Mouse (Mus musculus) heart, embryonic 12.5 days (tissue): ENCODE data around the gene Plekhg2. TPM values are rescaled to one million over a fixed set of nuclear protein-coding genes. Genes with fewer than 3 reads are reported as not detected.

Experiments used
- ATAC-seq: fragments of 200-750 bp; cut with Nextera tagmentation; 2 replicates; pipeline ENCODE4 v1.8.0; 2017; ENCODE audit warnings: moderate TSS enrichment, moderate library complexity; ENCODE audit not compliant: insufficient number of reproducible peaks, low FRiP score
- H3K27ac ChIP-seq: fragments of 300-500 bp; sonication (generic); 2 replicates; pipeline ENCODE4 v1.5.1; 2016; ENCODE audit warnings: mild to moderate bottlenecking, moderate library complexity; ENCODE audit not compliant: poor library complexity, severe bottlenecking
- H3K27me3 ChIP-seq: fragments of 300-500 bp; sonication (generic); replicated peaks from 2 replicates; pipeline ENCODE4 v1.6.1; 2016; ENCODE audit warnings: mild to moderate bottlenecking, moderate library complexity
- H3K36me3 ChIP-seq: fragments of 300-500 bp; sonication (generic); 2 replicates; pipeline ENCODE4 v1.6.1; 2016; ENCODE audit warnings: mild to moderate bottlenecking, moderate library complexity
- H3K4me1 ChIP-seq: fragments of 300-500 bp; sonication (generic); replicated peaks from 2 replicates; pipeline ENCODE4 v1.6.1; 2016; ENCODE audit warnings: mild to moderate bottlenecking
- H3K4me2 ChIP-seq: fragments of 300-500 bp; sonication (generic); 2 replicates; pipeline ENCODE4 v1.6.1; 2016; ENCODE audit warnings: mild to moderate bottlenecking, moderate library complexity
- H3K4me3 ChIP-seq: fragments of 300-500 bp; sonication (generic); 2 replicates; pipeline ENCODE4 v1.5.1; 2016; ENCODE audit warnings: mild to moderate bottlenecking
- H3K9ac ChIP-seq: fragments of 300-500 bp; sonication (generic); 2 replicates; pipeline ENCODE4 v1.6.1; 2016; ENCODE audit warnings: mild to moderate bottlenecking, moderate library complexity
- H3K9me3 ChIP-seq: fragments of 300-500 bp; sonication (generic); replicated peaks from 2 replicates; pipeline ENCODE4 v1.6.1; 2016; ENCODE audit warnings: mild to moderate bottlenecking, moderate library complexity
- WGBS: fragments of 180-500 bp; shearing (Covaris S2); methylation state at CpG from one replicate; pipeline ENCODE4 v1.1.7; 2016; 5-methylcytosine and 5-hydroxymethylcytosine counted together
- polyA plus RNA-seq: library from polyadenylated mRNA; unstranded; fragments of >200 nt; fragmentation: Nextera tagmentation; extraction: Ambion mirVana; gene quantifications from 2 replicates; pipeline ENCODE4 v1.2.1, GENCODE M21; 2016

Gene Plekhg2
- polyA plus RNA-seq: 58.0 and 65.3 TPM in 2 replicates

DNA sequence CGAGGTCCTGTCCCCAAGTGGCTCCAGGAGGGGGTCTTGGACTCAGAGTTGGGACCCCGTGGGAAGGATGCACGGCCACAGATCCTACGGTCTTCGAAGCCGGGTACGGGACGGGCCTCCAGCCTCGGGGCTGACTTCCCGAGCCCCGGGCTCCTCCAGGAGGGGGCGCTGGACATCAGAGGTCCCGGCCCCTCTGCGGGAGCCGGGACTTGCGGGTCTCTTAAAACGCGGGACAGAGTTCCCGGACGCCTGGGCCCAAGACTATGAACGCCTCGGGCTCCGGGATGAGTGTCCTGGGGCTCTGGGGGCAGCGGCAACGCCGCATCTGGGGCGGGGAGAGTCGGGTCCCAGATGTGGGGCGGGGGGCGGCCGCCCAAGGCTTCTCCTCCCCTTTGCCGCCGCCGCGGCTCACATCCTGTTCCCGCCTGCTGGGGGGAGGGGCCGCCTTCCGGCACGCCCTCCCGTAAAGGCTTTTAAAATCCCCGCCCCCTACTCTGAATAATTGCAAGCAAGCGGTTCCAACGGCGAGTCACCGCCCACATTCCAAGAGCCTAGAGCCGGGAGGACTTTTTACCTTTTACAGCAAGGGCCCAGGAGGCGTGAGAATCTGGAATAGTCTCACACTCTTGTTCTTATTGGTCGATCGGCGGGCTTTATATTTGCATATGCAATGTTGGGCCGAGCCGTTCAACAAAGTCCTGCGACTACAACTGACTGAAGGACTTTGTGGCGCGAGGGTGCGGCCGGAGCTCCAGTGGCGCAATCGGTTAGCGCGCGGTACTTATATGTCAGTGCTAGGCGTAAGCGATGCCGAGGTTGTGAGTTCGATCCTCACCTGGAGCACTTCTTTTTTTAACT, at the start of gene Plekhg2:
Gene Plekhg2 (minus strand): TSS at position 349 of the 858 bp plus-strand sequence.
- peaks cover 32% of the 10 kb centered on the region for H3K36me3 ChIP-seq
- WGBS: under 1% methylated on average over 62 of the region's 66 CpGs
- peak within 1 kb of the TSS; percentile 81 for H3K4me3 ChIP-seq
- H3K4me1 ChIP-seq: peaks cover 50% of the 10 kb centered on the region
- peak within 1 kb of the TSS; percentile 97 for H3K9ac ChIP-seq
- H3K27ac ChIP-seq: peak within 1 kb of the TSS; percentile 91
- H3K27me3 ChIP-seq: no peaks in the 10 kb centered on the region
- no peaks in the 10 kb centered on the region for H3K9me3 ChIP-seq
- H3K4me2 ChIP-seq: peak within 1 kb of the TSS; percentile 93
- peak; percentile 86 for ATAC-seq

DNA sequence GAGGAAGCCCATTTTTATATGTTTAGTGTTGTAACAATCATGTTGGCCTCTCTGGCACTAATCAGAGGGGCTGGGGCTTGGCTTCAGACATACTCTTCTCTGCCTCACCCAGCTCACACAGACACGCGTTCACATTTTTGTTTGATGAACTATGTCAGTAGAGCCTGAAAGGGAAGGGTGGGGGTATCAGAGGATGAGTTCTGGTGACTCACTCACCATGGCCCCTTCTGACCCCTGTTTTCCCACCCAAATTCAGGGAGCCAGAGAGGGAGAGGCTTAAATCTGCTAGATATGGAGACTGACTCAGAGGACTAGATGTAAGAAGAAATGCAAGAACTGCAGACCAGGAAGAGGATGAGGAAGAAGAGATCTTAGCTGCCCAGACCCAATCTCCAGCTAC, 47.0 kb upstream of the Plekhg2 start:
- ATAC-seq: no peak
- Histone ChIP-seq H3K27me3 (no peaks in the 10 kb centered on the region), H3K4me2 (no peak overlapping the region), H3K9ac (no peak overlapping the region), H3K4me1 (peaks cover 16% of the 10 kb centered on the region), H3K9me3 (no peaks in the 10 kb centered on the region), H3K36me3 (peaks cover 80% of the 10 kb centered on the region), H3K4me3 (no peak overlapping the region), H3K27ac (no peak overlapping the region)
- 98% methylated on average over 2 of the region's 2 CpGs for whole genome bisulfite sequencing

DNA sequence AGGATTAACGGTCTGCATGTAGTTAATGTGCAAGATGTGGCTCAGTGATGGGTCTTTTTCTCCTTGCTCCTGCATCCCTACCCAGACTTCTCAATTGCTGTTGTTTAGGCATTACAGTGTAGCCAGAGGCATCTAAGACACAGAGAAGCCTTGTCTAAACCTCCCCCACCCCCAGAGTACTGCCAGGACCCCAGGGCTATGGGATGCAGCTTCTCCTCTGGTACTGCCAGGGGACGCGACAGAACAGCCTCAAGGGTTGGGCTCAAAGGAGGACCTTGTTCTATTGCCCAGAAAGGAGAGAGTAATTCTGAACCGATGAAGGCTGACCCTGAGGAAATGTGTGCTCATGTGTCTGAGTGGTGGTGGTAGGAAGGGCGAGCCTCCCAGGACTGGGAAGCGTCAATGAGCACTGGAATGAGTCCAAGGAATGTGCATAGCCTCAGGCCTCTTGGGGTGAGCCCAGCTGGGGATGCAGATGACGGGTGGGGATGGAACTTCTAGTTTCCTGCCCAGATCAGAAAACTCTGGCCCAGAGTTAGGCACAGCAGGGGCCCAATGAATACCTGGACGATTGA, 45.8 kb upstream of the Plekhg2 start:
- peaks cover 86% of the 10 kb centered on the region for H3K36me3 ChIP-seq
- WGBS: 65% methylated on average over 8 of the region's 8 CpGs
- H3K4me3 ChIP-seq: no peak overlapping the region
- peak; percentile 68 for ATAC-seq
- H3K9ac ChIP-seq: no peak overlapping the region
- H3K4me1 ChIP-seq: peaks cover 13% of the 10 kb centered on the region
- no peaks in the 10 kb centered on the region for H3K9me3 ChIP-seq
- H3K27ac ChIP-seq: no peak overlapping the region
- H3K4me2 ChIP-seq: no peak overlapping the region
- no peaks in the 10 kb centered on the region for H3K27me3 ChIP-seq

DNA sequence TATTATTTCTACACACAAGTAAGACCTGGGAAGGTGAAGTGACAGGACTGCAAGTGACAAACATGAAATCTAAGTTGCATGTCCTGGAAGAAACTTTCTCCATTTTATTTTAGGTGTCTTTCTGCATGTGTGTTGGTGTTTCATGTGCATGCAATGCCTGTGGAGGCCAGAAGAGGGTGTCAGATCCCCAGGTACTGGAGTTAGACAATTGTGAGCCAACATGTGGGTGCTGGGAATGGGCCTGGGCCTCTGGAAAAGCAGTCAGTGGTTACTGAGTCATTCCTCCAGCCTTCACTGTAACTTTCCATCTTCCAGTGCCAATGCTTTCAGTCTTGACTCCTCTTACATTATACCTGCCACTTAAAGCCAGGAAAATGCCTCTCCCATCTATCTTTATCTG, 45.0 kb upstream of the Plekhg2 start:
- H3K4me1 ChIP-seq: peaks cover 13% of the 10 kb centered on the region
- no peak overlapping the region for H3K4me3 ChIP-seq
- H3K4me2 ChIP-seq: no peak overlapping the region
- ATAC-seq: no peak
- H3K27me3 ChIP-seq: no peaks in the 10 kb centered on the region
- no peak overlapping the region for H3K9ac ChIP-seq
- no peak overlapping the region for H3K27ac ChIP-seq
- H3K36me3 ChIP-seq: peaks cover 86% of the 10 kb centered on the region
- H3K9me3 ChIP-seq: no peaks in the 10 kb centered on the region

DNA sequence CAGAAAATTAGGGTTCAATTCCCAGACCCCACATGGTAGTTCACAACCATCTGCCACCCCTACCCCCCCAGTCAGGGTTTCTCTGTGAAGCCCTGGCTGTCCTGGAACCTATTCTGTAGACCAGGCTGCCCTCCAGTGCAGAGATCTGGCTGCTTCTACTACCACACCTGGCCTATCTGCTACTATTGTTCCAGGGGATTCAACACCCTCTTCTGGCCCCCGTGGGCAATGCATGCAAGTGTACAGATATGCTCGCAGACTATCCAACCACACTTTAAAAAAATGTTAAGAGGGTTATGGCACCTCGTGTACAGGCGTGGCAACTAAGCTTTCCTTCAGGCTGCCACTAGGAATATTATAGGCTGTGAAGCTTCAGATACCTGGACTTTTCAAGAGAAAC, 40.4 kb upstream of the Plekhg2 start:
- no peak overlapping the region for H3K4me3 ChIP-seq
- no peak overlapping the region for H3K27ac ChIP-seq
- no peaks in the 10 kb centered on the region for H3K27me3 ChIP-seq
- no peak overlapping the region for H3K4me2 ChIP-seq
- WGBS: 74% methylated on average over 4 of the region's 4 CpGs
- no peaks in the 10 kb centered on the region for H3K9me3 ChIP-seq
- no peak overlapping the region for H3K9ac ChIP-seq
- ATAC-seq: no peak
- H3K4me1 ChIP-seq: peaks cover 17% of the 10 kb centered on the region
- peaks cover 83% of the 10 kb centered on the region for H3K36me3 ChIP-seq

DNA sequence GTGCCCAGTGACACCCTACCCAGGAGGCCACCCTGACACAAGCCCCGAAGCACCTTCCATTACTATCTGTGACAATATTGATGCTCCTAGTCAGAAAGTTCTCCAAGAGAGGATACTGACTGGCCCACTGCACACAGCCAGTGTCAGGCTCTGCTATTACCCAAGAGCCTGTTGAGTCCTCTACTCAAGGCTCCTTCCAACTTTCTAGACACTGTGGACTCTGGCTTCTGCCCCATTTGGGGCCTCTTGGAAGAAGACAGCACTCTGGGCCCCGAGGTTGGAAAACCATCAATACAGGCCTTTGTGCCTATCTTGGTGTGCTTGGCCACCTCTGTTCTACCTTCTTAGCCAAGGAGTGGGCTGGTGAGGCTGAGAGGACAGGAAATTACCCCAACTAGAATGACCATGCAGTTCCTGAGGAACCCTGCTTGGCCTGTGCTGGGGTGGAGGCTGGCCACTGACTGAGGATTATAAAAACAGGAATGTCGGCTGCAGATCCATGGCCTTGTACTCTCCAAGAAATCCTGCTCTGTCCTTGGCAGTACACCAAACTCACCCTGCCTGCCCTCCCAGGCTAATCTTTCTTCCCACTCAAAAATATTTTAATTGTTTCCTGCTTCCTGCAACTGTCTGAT, 38.6 kb upstream of the Plekhg2 start:
- Histone ChIP-seq H3K27me3 (no peaks in the 10 kb centered on the region), H3K9me3 (no peaks in the 10 kb centered on the region), H3K27ac (no peak overlapping the region), H3K4me3 (no peak overlapping the region), H3K9ac (no peak overlapping the region), H3K36me3 (peaks cover 91% of the 10 kb centered on the region), H3K4me2 (no peak overlapping the region), H3K4me1 (peaks cover 17% of the 10 kb centered on the region)
- 72% methylated on average over 3 of the region's 3 CpGs for WGBS
- no peak for ATAC-seq

DNA sequence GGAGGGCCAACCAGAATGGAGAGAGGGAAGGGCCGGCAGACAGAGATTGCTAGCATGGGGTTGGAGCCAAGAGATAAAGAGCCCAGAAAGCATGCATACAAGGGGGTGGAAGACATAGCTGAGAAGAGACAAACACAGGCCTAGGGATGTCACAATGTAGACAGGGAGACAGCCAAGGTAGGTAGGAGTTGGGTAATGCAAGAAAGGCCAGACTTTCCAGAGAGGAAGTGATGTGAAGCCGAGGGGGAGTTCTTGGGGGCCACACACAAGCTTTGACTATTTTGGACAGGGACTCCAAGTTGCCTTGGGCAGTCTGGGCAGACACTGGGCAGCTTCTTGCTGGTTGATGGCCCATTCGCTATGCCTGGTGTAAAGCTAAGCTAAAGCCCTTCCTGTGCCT, 29.5 kb upstream of the Plekhg2 start:
- no peak overlapping the region for H3K27ac ChIP-seq
- H3K36me3 ChIP-seq: peaks cover 94% of the 10 kb centered on the region
- no peaks in the 10 kb centered on the region for H3K27me3 ChIP-seq
- H3K4me1 ChIP-seq: no peaks in the 10 kb centered on the region
- H3K9me3 ChIP-seq: no peaks in the 10 kb centered on the region
- ATAC-seq: no peak
- WGBS: 65% methylated on average over 3 of the region's 3 CpGs
- no peak overlapping the region for H3K4me2 ChIP-seq
- H3K4me3 ChIP-seq: no peak overlapping the region
- no peak overlapping the region for H3K9ac ChIP-seq

DNA sequence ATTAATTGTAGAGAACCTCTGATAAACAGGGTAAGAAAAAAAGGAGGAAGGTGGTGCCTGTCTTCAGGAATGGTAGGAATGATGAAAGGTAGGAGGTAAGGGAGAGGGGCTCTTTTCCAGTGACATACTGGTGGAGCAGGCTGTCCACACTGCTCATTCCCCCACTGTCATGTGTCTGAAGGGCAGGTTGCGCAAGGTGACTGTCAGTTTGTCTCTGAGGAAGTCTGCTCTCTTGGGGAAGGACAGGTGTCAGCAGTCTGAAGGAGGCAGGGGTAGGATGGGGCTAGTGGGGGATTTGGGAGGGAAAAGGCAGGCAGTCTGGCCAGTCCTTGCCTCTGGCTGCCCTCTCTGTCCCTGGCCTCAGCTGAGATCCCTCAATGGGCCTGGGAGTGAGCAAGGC, 28.6 kb upstream of the Plekhg2 start:
- WGBS: 89% methylated on average over 1 of the region's 1 CpGs
- Histone ChIP-seq H3K4me1 (no peaks in the 10 kb centered on the region), H3K9ac (no peak overlapping the region), H3K4me2 (no peak overlapping the region), H3K9me3 (no peaks in the 10 kb centered on the region), H3K4me3 (no peak overlapping the region), H3K27me3 (no peaks in the 10 kb centered on the region), H3K36me3 (peaks cover 94% of the 10 kb centered on the region), H3K27ac (no peak overlapping the region)
- ATAC-seq: no peak

DNA sequence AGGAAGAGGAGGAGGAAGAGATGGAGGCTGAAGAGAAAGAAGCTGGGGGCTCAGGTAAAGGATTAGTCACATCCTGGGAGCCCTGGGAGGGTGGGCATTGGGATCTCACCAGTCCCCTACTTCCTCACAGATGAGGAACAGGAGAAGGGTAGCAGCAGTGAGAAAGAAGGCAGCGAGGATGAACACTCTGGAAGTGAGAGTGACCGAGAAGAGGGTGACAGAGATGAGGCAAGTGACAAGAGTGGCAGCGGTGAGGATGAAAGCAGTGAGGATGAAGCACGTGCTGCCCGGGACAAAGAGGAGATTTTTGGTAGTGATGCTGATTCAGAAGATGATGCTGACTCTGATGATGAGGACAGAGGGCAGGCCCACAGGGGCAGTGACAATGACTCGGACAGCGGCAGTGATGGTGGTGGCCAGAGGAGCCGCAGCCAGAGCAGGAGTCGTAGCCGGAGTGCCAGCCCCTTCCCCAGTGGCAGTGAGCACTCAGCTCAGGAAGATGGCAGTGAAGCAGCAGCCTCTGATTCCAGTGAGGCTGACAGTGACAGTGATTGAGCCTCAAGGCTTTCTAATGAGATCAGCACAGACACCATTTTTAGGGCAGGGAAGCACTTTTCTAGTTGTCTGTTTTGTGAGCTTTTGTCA, 26.4 kb upstream of the Plekhg2 start:
- peaks cover 89% of the 10 kb centered on the region for H3K36me3 ChIP-seq

DNA sequence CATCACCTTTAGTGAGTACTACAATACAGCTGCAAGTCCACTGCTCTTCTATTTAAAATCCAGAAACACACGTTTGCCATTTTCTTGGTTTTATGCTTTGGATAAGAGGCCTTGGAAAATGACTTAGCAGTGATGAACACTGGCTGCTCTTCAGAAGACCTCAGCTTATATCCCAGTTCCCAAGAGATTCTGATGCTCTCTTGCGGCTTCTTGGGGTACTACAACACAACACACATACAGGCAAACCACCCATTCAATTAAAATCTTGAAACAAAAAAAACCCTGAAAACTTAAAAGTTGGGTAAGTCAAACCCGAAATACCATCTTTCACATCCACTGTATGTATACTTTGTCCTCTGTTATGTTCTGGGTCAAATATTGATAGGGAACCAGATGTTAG, 25.6 kb upstream of the Plekhg2 start:
- Histone ChIP-seq H3K9me3 (no peaks in the 10 kb centered on the region), H3K4me1 (peaks cover 8% of the 10 kb centered on the region), H3K27ac (no peak overlapping the region), H3K36me3 (peaks cover 81% of the 10 kb centered on the region), H3K27me3 (no peaks in the 10 kb centered on the region), H3K4me3 (no peak overlapping the region), H3K4me2 (no peak overlapping the region), H3K9ac (no peak overlapping the region)
- 55% methylated on average over 3 of the region's 3 CpGs for WGBS
- ATAC-seq: no peak

More for the DNA sequence above, 26.4 kb upstream of the Plekhg2 start:
- H3K4me3 ChIP-seq: no peak overlapping the region
- 89% methylated on average over 10 of the region's 10 CpGs for WGBS
- H3K27me3 ChIP-seq: no peaks in the 10 kb centered on the region
- H3K27ac ChIP-seq: no peak overlapping the region
- H3K9me3 ChIP-seq: no peaks in the 10 kb centered on the region
- peaks cover 2% of the 10 kb centered on the region for H3K4me1 ChIP-seq
- ATAC-seq: no peak
- no peak overlapping the region for H3K9ac ChIP-seq
- no peak overlapping the region for H3K4me2 ChIP-seq

DNA sequence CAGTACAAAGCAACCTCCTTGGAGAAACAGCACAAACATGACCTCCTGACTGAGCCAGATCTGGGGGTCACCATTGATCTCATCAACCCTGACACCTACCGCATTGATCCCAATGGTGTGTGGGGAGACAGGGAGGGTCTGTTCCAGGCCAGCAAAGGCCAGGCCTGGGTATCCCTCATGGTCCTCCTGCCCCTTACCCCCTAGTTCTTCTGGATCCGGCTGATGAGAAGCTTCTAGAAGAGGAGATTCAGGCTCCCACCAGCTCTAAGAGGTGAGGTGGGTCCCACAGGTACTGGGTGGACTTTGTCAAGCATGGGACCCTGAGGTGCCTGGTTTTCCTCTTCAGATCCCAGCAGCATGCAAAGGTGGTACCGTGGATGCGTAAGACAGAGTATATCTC, 23.0 kb upstream of the Plekhg2 start:
- Histone ChIP-seq H3K9ac (no peak overlapping the region), H3K4me3 (no peak overlapping the region), H3K27ac (no peak overlapping the region), H3K27me3 (no peaks in the 10 kb centered on the region), H3K4me2 (no peak overlapping the region), H3K4me1 (peaks cover 20% of the 10 kb centered on the region), H3K36me3 (peaks cover 60% of the 10 kb centered on the region), H3K9me3 (no peaks in the 10 kb centered on the region)
- no peak for ATAC-seq
- 94% methylated on average over 4 of the region's 4 CpGs for WGBS
